Mouse (Mus musculus) kidney, adult 2 months (tissue): ENCODE measurements around the gene Ccdc85b.

Source experiments
- CTCF ChIP-seq: fragments of 200-500 bp; conservative IDR thresholded peaks from 2 replicates; pipeline ENCODE4 v1.5.1; 2011; ENCODE audit warnings: low read depth, mild to moderate bottlenecking, control low read depth, low read length, moderate library complexity, mixed read lengths; ENCODE audit not compliant: insufficient read depth, insufficient read length
- POLR2A ChIP-seq: fragments of 200-500 bp; IDR thresholded peaks from one replicate; pipeline ENCODE4 v1.6.1; 2011; ENCODE audit warnings: low read depth, low read length, control low read depth

DNA sequence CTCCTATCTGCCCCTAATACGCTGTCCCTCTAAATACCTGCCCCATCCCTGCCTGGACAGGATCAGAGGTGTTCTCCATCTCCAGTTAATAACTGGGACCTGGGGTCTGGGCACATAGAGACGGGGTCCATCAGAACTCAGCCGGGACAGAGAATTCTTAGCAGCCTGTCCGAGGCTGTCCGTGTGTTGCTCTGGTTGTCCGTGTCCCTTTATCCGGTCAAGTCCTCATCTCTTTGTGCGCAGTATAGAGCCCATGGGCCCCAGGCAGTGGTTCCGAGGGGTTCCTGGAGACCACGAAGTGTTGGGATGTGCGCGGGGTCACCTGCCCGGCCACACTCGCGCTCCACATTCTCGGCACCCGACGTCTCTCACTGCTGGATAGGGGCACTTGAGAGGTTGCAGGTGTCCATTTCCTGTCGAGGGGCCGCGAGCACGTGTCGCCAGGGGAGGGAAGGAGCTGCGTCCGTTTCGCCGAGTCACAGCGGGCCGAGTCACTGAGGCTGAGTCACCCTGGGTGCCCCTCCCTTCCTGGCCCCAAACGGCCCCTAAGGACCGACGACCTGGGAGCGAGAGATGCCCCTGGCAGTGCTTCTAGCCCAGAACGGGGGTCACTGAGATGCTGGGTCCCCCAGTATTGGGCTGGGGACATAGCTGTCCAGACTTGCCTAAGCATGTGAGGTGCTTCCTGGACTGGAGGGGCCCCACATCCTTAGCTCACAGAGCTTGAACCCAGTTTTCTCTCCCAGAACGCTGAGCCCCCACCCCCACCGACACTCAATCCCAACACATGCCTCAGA is 9.1 kb downstream of the Ccdc85b start:
- TF ChIP-seq CTCF, result no peak
- no peak for TF ChIP-seq POLR2A
